Mouse (Mus musculus): ENCODE results near the gene Ilk. TPM values are rescaled to one million over a fixed set of nuclear protein-coding genes. Genes with fewer than 3 reads are reported as not detected.

Gene Ilk
- polyA plus RNA-seq, 1 experiment from 2014 or later: 318 TPM

DNA sequence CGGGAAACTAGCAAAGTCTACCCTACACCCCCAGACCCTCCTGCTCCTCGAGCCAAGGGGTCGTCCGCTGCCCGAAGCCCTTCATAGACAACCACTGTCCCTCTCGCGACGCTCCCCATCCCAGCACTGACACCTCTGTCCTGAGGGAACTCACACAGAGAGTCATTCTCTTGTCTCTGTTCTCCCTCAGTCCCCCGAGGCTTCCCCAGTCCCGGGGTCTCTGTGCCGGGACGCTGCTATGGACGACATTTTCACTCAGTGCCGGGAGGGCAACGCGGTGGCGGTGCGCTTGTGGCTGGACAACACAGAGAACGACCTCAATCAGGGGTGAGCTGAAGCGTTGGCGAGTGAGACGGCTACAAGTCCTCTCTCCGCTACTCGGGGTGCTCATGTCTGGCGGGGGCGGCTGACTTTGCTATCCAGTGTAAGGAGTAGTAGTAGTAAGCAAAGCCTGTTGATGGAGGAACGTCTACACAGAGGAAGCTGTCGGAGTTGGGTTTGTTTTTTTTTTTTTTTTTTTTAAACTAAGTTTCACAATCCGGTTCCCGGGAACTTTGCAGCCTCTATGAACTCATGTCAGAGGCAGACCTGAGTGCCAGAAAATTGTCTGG is 624 bp downstream of the Ilk start, which contains the start of gene Rrp8:
Gene Rrp8 (minus strand): TSS at position 475 of the 611 bp plus-strand sequence.
- WGBS: 0% methylated on average over 29 of the region's 30 CpGs
- Histone ChIP-seq H3K27me3 (ENCODE audit: insufficient read depth, low read length) (no peaks in the 10 kb centered on the region), H3K4me1 (replicated peaks; ENCODE audit: insufficient read depth, low read length) (peaks cover 13% of the 10 kb centered on the region), H3K27ac (peak within 1 kb of the TSS; percentile 95), H3K4me3 (replicated peaks; ENCODE audit: low read depth, low read length) (peak within 1 kb of the TSS; percentile 88), H3K9me3 (replicated peaks; ENCODE audit: low read length) (no peaks in the 10 kb centered on the region), H3K9ac (ENCODE audit: low read depth, low read length) (peak within 1 kb of the TSS; percentile 90), H3K36me3 (ENCODE audit: insufficient read depth, low read length) (peaks cover 44% of the 10 kb centered on the region), H3K4me2 (ENCODE audit: low read length) (peak within 1 kb of the TSS; percentile 76)
- DNase-seq (ENCODE audit: low spot score): peak; percentile 49
- peak; percentile 3; the same call in 1 of the 2 replicates for ATAC-seq (replicated peaks; ENCODE audit: low FRiP score, low read depth)
- no peak for TF ChIP-seq CTCF (IDR thresholded peaks at IDR 0.05; ENCODE audit: low read depth)

- DNase-seq (ENCODE audit: low spot score): peak; percentile 16
- Histone ChIP-seq H3K4me3 (replicated peaks; ENCODE audit: low read depth, low read length) (peak overlapping the region; percentile 88), H3K9me3 (replicated peaks; ENCODE audit: low read length) (no peaks in the 10 kb centered on the region), H3K36me3 (ENCODE audit: insufficient read depth, low read length) (peaks cover 42% of the 10 kb centered on the region), H3K27ac (peak overlapping the region; percentile 95), H3K27me3 (ENCODE audit: insufficient read depth, low read length) (no peaks in the 10 kb centered on the region), H3K9ac (ENCODE audit: low read depth, low read length) (peak overlapping the region; percentile 90), H3K4me1 (replicated peaks; ENCODE audit: insufficient read depth, low read length) (peaks cover 13% of the 10 kb centered on the region), H3K4me2 (ENCODE audit: low read length) (peak overlapping the region; percentile 76)
- no peak for TF ChIP-seq CTCF (IDR thresholded peaks at IDR 0.05; ENCODE audit: low read depth)
- ATAC-seq (replicated peaks; ENCODE audit: low FRiP score, low read depth): no peak
- 19% methylated on average over 3 of the region's 3 CpGs for WGBS
Measured at GRCm38 (mm10) chr7:105737648-105738047, 1.3 kb downstream of the Ilk start.

DNA sequence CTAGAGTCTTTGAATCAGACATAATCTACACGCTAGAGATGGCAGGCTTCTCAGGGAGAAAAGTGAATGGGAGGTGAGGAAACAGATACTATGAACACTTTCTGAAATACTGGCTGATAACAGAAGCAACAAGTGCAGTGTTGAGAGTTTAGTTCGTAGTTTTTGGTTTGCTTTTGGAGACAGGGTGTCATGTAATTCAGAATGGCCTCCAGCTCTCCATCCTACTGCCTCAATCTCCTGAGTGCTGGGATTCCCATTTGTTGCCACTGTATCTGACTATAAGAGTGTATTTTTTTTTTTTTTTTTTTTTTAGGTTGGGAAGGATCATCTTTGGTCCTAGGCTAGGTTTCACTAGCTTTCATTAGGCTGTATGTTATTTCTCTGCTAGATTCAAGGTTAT is 1.9 kb downstream of the Ilk start:
- H3K9ac ChIP-seq (ENCODE audit: low read depth, low read length): peak overlapping the region; percentile 90; the same call in 1 of the 2 replicates
- WGBS: 70% methylated on average over 2 of the region's 2 CpGs
- DNase-seq (ENCODE audit: low spot score): no peak

GRCm38 (mm10) chr7:105738948-105739347 is 2.6 kb downstream of the Ilk start:
- Histone ChIP-seq H3K4me2 (ENCODE audit: low read length) (peak overlapping the region; percentile 76), H3K9me3 (replicated peaks; ENCODE audit: low read length) (no peaks in the 10 kb centered on the region), H3K36me3 (ENCODE audit: insufficient read depth, low read length) (peaks cover 30% of the 10 kb centered on the region), H3K27ac (peak overlapping the region; percentile 91), H3K4me1 (replicated peaks; ENCODE audit: insufficient read depth, low read length) (peaks cover 13% of the 10 kb centered on the region), H3K27me3 (ENCODE audit: insufficient read depth, low read length) (no peaks in the 10 kb centered on the region), H3K9ac (ENCODE audit: low read depth, low read length) (peak overlapping the region; percentile 47; the same call in 1 of the 2 replicates), H3K4me3 (replicated peaks; ENCODE audit: low read depth, low read length) (peak overlapping the region; percentile 88)
- TF ChIP-seq CTCF (IDR thresholded peaks at IDR 0.05; ENCODE audit: low read depth): 0 out of 2 replicates have a peak, but pooled peaks have one; percentile 20
- DNase-seq (ENCODE audit: low spot score): peak; percentile 99
- WGBS: 11% methylated on average over 3 of the region's 3 CpGs
- peak; percentile 60 for ATAC-seq (replicated peaks; ENCODE audit: low FRiP score, low read depth)

More for the DNA sequence above, 1.9 kb downstream of the Ilk start:
- TF ChIP-seq CTCF (IDR thresholded peaks at IDR 0.05; ENCODE audit: low read depth): no peak
- Histone ChIP-seq H3K27me3 (ENCODE audit: insufficient read depth, low read length) (no peaks in the 10 kb centered on the region), H3K9me3 (replicated peaks; ENCODE audit: low read length) (no peaks in the 10 kb centered on the region), H3K36me3 (ENCODE audit: insufficient read depth, low read length) (peaks cover 36% of the 10 kb centered on the region), H3K4me2 (ENCODE audit: low read length) (peak overlapping the region; percentile 76), H3K4me3 (replicated peaks; ENCODE audit: low read depth, low read length) (peak overlapping the region; percentile 88), H3K27ac (peak overlapping the region; percentile 91), H3K4me1 (replicated peaks; ENCODE audit: insufficient read depth, low read length) (peaks cover 13% of the 10 kb centered on the region)
- ATAC-seq (replicated peaks; ENCODE audit: low FRiP score, low read depth): no peak

DNA sequence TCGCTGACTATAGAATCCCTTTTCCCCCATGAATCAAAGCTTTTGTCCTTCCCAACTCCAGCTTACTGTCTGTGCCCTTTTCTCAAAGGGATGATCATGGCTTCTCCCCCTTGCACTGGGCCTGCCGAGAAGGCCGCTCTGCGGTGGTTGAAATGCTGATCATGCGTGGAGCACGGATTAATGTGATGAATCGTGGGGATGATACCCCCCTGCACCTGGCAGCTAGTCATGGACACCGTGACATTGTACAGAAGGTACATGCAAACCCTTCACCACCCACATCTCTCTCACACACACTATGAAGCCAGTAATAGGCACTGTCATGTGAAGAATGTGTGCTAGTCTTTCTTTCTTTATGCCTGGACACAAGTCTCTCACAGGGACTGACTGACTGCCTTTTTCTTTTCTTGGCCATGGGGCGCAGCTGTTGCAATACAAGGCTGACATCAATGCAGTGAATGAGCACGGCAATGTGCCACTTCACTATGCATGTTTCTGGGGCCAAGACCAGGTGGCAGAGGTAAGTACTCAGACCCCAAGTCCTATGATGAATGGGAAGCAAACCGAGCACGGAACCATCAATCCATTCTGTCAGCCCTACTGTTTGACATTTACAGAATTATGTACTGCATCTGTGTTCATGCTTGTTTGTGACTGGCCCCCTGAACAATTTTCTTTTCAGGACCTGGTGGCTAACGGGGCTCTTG is 3.9 kb downstream of the Ilk start:
- Histone ChIP-seq H3K27me3 (ENCODE audit: insufficient read depth, low read length) (no peaks in the 10 kb centered on the region), H3K9me3 (replicated peaks; ENCODE audit: low read length) (no peaks in the 10 kb centered on the region), H3K4me3 (replicated peaks; ENCODE audit: low read depth, low read length) (no peak overlapping the region), H3K9ac (ENCODE audit: low read depth, low read length) (no peak overlapping the region), H3K4me2 (ENCODE audit: low read length) (no peak overlapping the region), H3K4me1 (replicated peaks; ENCODE audit: insufficient read depth, low read length) (peaks cover 13% of the 10 kb centered on the region), H3K27ac (no peak overlapping the region), H3K36me3 (ENCODE audit: insufficient read depth, low read length) (peaks cover 24% of the 10 kb centered on the region)
- DNase-seq (ENCODE audit: low spot score): no peak
- no peak for TF ChIP-seq CTCF (IDR thresholded peaks at IDR 0.05; ENCODE audit: low read depth)
- 86% methylated on average over 13 of the region's 13 CpGs for WGBS
- ATAC-seq (replicated peaks; ENCODE audit: low FRiP score, low read depth): no peak

- no peak for TF ChIP-seq CTCF (IDR thresholded peaks at IDR 0.05; ENCODE audit: low read depth)
- DNase-seq (ENCODE audit: low spot score) (no peak), ATAC-seq (replicated peaks; ENCODE audit: low FRiP score, low read depth) (no peak)
- no peak overlapping the region for H3K4me2 ChIP-seq (ENCODE audit: low read length)
- no peaks in the 10 kb centered on the region for H3K27me3 ChIP-seq (ENCODE audit: insufficient read depth, low read length)
- H3K36me3 ChIP-seq (ENCODE audit: insufficient read depth, low read length): peaks cover 24% of the 10 kb centered on the region
- peaks cover 13% of the 10 kb centered on the region for H3K4me1 ChIP-seq (replicated peaks; ENCODE audit: insufficient read depth, low read length)
- 84% methylated on average over 6 of the region's 6 CpGs for WGBS
- no peak overlapping the region for H3K4me3 ChIP-seq (replicated peaks; ENCODE audit: low read depth, low read length)
- H3K9me3 ChIP-seq (replicated peaks; ENCODE audit: low read length): no peaks in the 10 kb centered on the region
- H3K9ac ChIP-seq (ENCODE audit: low read depth, low read length): no peak overlapping the region
- H3K27ac ChIP-seq: no peak overlapping the region
Measured at GRCm38 (mm10) chr7:105740851-105741250, 4.5 kb downstream of the Ilk start.

All from kidney, postnatal 0 days (tissue).